Mouse (Mus musculus): Measurements from ENCODE around the gene Mrap. TPM values are rescaled to one million over a fixed set of nuclear protein-coding genes. Genes with fewer than 3 reads are reported as not detected.
A peak's percentile ranks its signal among the peaks of the same experiment; 100 is the strongest.

Gene Mrap
- polyA plus RNA-seq, 1 experiment, result 1.3 TPM

DNA sequence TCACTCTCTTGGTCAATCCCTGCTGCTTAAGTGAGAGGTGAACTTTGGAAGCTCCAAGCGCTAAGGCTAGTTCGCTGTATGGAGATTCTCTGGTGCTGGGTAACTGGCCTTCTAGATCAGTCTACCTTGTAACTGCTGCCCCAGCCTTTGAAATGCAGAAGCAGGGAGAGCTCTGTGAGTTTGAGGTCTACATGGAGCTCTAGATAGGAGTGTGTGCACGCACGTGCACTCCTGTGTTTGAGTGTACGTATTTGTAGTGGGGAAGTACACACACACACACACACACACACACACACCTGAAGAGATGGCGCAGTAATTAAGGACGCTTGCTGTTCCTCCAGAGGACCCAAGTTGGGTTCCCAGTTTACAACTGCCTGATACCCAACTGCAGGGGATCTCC lies 10.2 kb downstream of the Mrap start:
- no peak for DNase-seq (ENCODE audit: extremely low spot score in 1 of 2, low spot score in 1 of 2)

GRCm38 (mm10) chr16:90753386-90753941 lies 15.5 kb downstream of the Mrap start:
- DNase-seq (ENCODE audit: extremely low spot score in 1 of 2, low spot score in 1 of 2), result no peak

DNA sequence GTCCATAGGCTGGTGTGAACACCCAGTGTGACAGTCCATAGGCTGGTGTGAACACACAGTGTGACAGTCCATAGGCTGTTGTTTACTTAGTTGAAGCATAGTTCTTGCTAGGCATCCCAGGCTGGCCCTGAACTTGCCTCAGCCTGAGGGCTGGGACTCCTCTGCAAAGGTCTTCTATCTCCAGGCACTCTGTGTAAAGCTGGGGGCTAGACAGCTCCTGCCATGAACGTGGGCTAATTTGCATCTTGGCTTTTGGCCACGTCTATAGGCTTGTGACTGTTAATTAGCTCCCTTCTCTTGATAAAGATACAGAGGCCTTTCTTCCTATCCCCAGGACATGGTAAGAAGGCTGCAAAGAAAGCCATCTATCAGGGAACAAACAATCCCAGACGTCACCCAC lies 21.3 kb downstream of the Mrap start:
- DNase-seq (ENCODE audit: extremely low spot score in 1 of 2, low spot score in 1 of 2), result no peak

- DNase-seq (ENCODE audit: extremely low spot score in 1 of 2, low spot score in 1 of 2), result no peak
Observed at GRCm38 (mm10) chr16:90760515-90760914, 22.5 kb downstream of the Mrap start.

GRCm38 (mm10) chr16:90765195-90765877 lies 27.3 kb downstream of the Mrap start:
- DNase-seq (ENCODE audit: extremely low spot score in 1 of 2, low spot score in 1 of 2), result no peak

DNA sequence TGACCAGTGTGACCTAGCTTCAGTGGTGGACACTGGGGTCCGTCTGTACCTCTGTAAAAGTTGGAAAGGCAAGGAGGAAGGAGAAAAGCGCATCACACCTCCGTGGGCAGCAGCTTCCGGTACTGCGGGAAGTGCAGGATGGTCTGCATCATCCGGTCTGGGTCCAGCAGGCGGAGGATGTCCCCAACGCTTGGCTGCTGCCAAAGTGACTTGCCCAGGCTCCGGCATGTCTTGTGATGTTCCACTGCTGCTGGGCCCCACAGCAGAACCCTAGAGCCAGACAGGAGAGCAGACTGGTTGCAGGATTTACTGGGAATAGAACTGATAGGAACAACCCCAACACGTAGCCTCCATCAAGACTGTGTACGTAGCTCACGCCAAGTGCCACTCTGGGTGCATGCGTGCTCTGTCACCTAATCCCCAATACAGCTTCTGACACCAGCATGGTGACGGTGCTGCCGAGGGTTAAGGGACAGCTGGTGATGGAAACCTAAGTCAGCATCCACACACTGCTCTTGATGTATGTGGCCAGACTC lies 29.0 kb downstream of the Mrap start:
- no peak for DNase-seq (ENCODE audit: extremely low spot score in 1 of 2, low spot score in 1 of 2)

DNA sequence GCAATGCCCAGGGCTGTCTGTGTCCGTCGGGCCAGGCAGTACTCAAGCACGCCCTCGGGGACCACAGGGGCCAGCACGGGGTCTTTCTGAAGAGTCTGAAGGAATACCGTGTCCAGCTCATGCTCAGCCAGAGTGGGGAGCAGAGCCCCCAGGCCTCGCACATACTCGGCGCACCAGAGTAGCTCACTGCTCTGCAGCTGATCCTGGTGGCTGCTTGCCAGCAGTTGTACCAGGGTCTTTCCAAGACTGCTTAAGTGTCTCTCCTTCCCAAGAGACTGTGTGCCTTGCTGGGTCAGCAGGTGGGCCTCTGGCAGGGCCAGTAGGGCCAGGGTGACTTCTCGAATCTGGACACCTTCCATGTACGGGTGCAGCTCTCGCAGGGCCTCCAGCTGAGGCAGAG lies 36.2 kb downstream of the Mrap start:
- DNase-seq (ENCODE audit: extremely low spot score in 1 of 2, low spot score in 1 of 2), result no peak

GRCm38 (mm10) chr16:90774646-90775045 lies 36.6 kb downstream of the Mrap start:
- no peak for DNase-seq (ENCODE audit: extremely low spot score in 1 of 2, low spot score in 1 of 2)

DNA sequence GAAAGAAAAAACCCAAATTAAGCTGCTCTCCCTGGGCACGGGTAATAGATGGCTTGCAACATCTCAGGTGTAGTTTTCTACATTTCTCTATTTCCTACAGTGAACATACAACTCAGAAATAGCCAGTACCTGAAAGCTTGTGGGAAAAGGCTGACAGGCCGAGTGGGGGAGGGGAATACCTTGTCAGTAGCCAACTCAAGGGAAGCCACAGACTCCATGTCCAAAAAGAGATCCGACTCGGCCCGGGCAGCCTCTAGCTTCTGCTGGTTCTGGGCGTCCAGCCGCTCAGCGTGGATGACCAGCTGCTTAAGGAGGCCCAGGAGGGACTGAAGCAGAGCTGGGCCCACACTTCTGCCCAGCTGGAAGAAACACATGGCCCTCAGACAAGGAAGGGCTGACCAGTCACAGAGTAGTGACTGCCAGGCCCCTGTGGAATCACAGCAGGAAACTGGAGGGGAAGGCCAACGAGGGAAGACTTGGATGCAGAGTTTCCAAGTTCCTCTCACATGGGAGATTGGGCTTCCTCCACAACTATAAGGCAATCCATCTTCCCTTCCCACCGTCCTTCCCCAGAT lies 38.0 kb downstream of the Mrap start:
- no peak for DNase-seq (ENCODE audit: extremely low spot score in 1 of 2, low spot score in 1 of 2)

GRCm38 (mm10) chr16:90779783-90780182 lies 41.8 kb downstream of the Mrap start:
- no peak for DNase-seq (ENCODE audit: extremely low spot score in 1 of 2, low spot score in 1 of 2)

DNA sequence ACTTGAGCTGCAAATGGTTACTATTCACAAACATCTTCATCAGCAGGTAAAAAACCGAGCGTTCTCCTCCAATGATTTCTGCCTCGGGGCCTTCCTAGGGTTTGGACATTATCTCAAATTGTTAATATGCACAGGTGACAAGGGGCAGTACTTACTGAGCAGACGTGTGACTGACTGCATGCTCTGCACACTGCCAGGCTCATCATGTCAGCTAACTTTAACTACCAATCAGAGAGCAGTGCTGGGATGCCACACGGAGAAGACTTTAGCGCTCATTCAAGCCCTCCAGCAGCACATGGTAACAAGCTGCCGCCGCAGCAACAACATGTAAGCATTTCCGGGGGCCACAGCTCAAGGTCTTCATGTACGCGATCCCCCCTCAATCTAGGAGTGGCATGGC lies 45.3 kb downstream of the Mrap start:
- no peak for DNase-seq (ENCODE audit: extremely low spot score in 1 of 2, low spot score in 1 of 2)

GRCm38 (mm10) chr16:90785257-90785656 lies 47.2 kb downstream of the Mrap start:
- DNase-seq (ENCODE audit: extremely low spot score in 1 of 2, low spot score in 1 of 2), result no peak

- no peak for DNase-seq (ENCODE audit: extremely low spot score in 1 of 2, low spot score in 1 of 2)
Observed at GRCm38 (mm10) chr16:90788580-90788979, 50.6 kb downstream of the Mrap start.

DNA sequence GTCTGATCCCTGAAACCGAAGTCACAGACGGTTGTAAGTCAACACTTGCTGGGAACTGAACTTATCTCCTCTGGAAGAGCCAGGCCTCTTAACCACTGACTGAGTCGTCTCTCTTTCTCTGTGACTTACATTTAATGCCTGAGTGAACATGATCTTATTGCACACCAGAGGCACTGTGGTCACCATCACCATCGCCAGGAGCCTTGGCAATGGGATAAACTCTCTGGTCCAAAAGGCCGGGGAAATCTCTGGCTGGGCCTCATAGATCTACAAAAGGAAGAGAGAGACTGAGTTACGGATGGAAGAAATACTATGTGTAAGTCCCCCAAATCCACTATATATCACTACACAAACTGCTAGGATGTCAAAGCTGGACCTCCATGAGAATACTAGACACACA lies 52.9 kb downstream of the Mrap start:
- no peak for DNase-seq (ENCODE audit: extremely low spot score in 1 of 2, low spot score in 1 of 2)

- peak; percentile 25 to 54 for DNase-seq (ENCODE audit: extremely low spot score in 1 of 2, low spot score in 1 of 2)
Observed at GRCm38 (mm10) chr16:90792066-90792465, 54.1 kb downstream of the Mrap start.

GRCm38 (mm10) chr16:90792500-90792899 lies 54.5 kb downstream of the Mrap start:
- no peak for DNase-seq (ENCODE audit: extremely low spot score in 1 of 2, low spot score in 1 of 2)

DNA sequence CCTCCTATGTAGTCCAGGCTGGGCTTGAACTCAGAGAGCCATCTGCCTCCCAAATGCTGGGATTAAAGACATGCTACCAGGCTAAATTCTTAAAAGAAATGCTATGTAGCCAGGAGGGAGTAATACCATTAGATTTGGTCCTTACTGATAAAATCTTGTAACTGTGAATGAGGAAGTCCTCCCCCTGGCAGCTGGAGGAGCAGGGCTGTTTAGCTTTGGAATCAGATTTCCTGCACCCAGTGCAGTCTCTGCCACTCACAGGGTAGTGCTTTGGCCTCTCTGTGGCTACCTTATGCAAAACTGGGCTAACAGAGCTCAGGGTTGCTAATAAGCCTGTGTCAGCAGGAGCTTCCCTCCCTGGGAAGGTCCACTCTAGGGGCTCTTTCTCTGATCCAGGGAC lies 56.7 kb downstream of the Mrap start:
- no peak for DNase-seq (ENCODE audit: extremely low spot score in 1 of 2, low spot score in 1 of 2)

- DNase-seq (ENCODE audit: extremely low spot score in 1 of 2, low spot score in 1 of 2), result no peak
Observed at GRCm38 (mm10) chr16:90798446-90798845, 60.4 kb downstream of the Mrap start.

DNA sequence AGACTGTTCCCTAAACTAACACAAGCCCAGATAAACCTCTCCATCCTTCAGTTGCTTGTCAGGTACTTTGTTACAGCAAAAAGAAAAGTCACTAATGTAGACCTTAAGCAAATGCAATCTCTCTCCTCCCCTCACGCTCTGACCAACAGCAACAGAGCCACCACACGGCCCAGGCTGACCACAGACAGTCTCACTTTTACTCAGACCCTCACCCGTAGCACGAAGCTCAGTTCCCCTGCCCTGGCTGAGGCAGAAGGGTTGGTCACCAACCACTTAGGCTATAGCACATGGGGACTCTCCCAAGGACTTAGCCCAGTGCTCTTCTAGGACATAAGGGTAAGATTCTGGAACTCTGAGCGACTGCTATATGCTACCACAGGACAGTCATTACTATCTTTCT lies 60.8 kb downstream of the Mrap start:
- no peak for DNase-seq (ENCODE audit: extremely low spot score in 1 of 2, low spot score in 1 of 2)

All from frontal cortex, adult 2 months (tissue).